11 mouse cellular contexts compared by ENCODE assay signal in the genomic region with DNA sequence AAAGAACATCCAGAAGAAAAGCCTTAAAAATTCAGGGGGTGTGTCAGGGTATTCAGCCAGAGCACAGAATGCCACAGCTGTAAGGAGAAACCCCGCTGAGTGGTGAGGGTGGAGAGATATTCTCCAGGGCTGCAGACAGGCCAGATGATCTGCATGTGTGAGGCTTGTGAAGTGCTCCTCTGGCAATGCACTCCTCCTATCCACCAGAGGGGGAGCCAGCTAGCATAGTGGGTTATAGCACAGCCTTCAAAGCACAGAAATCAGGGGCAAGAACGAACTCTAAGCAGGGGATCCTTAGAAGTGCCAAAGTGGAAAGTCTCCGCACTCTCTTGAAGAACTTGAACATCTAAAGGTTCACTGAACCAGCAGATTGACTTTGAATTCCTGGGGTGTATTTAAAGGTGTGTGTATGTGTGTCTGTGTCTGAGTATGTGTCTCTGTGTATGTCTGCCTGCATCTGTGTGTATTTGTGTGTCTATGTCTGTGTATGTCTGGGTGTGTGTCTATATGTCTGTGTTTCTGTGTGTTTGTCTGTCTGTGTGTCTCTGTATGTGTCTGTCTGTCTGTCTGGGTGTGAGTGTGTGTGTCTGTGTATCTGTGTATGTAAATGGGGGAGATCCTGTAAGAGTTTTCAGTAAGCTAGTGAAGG. TPM values are rescaled to one million over a fixed set of nuclear protein-coding genes. Genes with fewer than 3 reads are reported as not detected.
A peak's percentile ranks its signal among the peaks of the same experiment; 100 is the strongest.
DNase-seq lines count a peak whose midpoint lies in the region; ATAC-seq lines count a peak whose summit lies in the region.
"Had no signal": no experiment of that assay in that cellular context is flagged by ENCODE, and none has a peak within 500 bp of the region (broad histone marks: within the 10 kb centered on the region; RNA-seq: fewer than 3 reads in every experiment).

No protein-coding gene starts in this region.

- no peak for ATAC-seq in hindbrain, embryonic 16.5 days
- ATAC-seq in neural tube, embryonic 11.5 days (ENCODE audit: insufficient read depth, low FRiP score, low TSS enrichment): peak; percentile 45; the same call in 1 of the 2 replicates

- H3K4me2 ChIP-seq in hindbrain, embryonic 16.5 days (ENCODE audit: low read length): no peak overlapping the region
- H3K4me2 ChIP-seq in neural tube, embryonic 11.5 days (ENCODE audit: low read depth): no peak overlapping the region
- H3K4me2 ChIP-seq: hindbrain, embryonic 15.5 days had no signal

- H3K27ac ChIP-seq in hindbrain, embryonic 10.5 days: no peak overlapping the region
- no peak overlapping the region for H3K27ac ChIP-seq in hindbrain, embryonic 16.5 days (ENCODE audit: low read depth, low read length)
- H3K27ac ChIP-seq in neural tube, embryonic 11.5 days (ENCODE audit: low read depth, low read length): no peak overlapping the region
- H3K27ac ChIP-seq in embryonic facial prominence, embryonic 10.5 days (replicated peaks): no peak overlapping the region
- H3K27ac ChIP-seq: hindbrain, embryonic 15.5 days had no signal

- no peaks in the 10 kb centered on the region for H3K9me3 ChIP-seq in hindbrain, embryonic 10.5 days
- H3K9me3 ChIP-seq in hindbrain, embryonic 16.5 days (ENCODE audit: control insufficient read depth, low read length): no peaks in the 10 kb centered on the region
- no peaks in the 10 kb centered on the region for H3K9me3 ChIP-seq in neural tube, embryonic 11.5 days (ENCODE audit: control insufficient read depth, low read length)
- no peaks in the 10 kb centered on the region for H3K9me3 ChIP-seq in embryonic facial prominence, embryonic 10.5 days
- H3K9me3 ChIP-seq: hindbrain, embryonic 15.5 days had no signal

- no peak overlapping the region for H3K9ac ChIP-seq in hindbrain, embryonic 16.5 days (ENCODE audit: low read depth, low read length)
- no peak overlapping the region for H3K9ac ChIP-seq in neural tube, embryonic 11.5 days (ENCODE audit: low read length)
- H3K9ac ChIP-seq: hindbrain, embryonic 15.5 days had no signal

- H3K27me3 ChIP-seq in hindbrain, embryonic 10.5 days (ENCODE audit: insufficient read depth, poor library complexity, severe bottlenecking): no peaks in the 10 kb centered on the region
- no peaks in the 10 kb centered on the region for H3K27me3 ChIP-seq in hindbrain, embryonic 16.5 days (replicated peaks; ENCODE audit: control insufficient read depth, insufficient read depth, low read length)
- H3K27me3 ChIP-seq in neural tube, embryonic 11.5 days (ENCODE audit: control insufficient read depth, insufficient read depth, low read length): no peaks in the 10 kb centered on the region
- no peaks in the 10 kb centered on the region for H3K27me3 ChIP-seq in embryonic facial prominence, embryonic 10.5 days (replicated peaks; ENCODE audit: low read depth, poor library complexity, severe bottlenecking)
- H3K27me3 ChIP-seq in splenic B cell, adult 2 months (ENCODE audit: control insufficient read depth, insufficient read depth, low read length, poor library complexity, severe bottlenecking): no peaks in the 10 kb centered on the region
- H3K27me3 ChIP-seq: hindbrain, embryonic 15.5 days had no signal

- H3K4me1 ChIP-seq in hindbrain, embryonic 10.5 days (replicated peaks): peaks cover 3% of the 10 kb centered on the region; the same call in 1 of the 2 replicates
- H3K4me1 ChIP-seq in hindbrain, embryonic 16.5 days (ENCODE audit: control insufficient read depth, insufficient read depth, low read depth, low read length): no peaks in the 10 kb centered on the region
- H3K4me1 ChIP-seq in neural tube, embryonic 11.5 days (ENCODE audit: control insufficient read depth, insufficient read depth, low read length): no peaks in the 10 kb centered on the region
- H3K4me1 ChIP-seq in embryonic facial prominence, embryonic 10.5 days: no peaks in the 10 kb centered on the region
- H3K4me1 ChIP-seq: hindbrain, embryonic 15.5 days had no signal

- 41% methylated on average over 3 of the region's 3 CpGs for WGBS in hindbrain, embryonic 10.5 days
- WGBS in hindbrain, embryonic 16.5 days: 36% methylated on average over 3 of the region's 3 CpGs
- 33% methylated on average over 3 of the region's 3 CpGs for WGBS in neural tube, embryonic 11.5 days
- WGBS in embryonic facial prominence, embryonic 10.5 days: 41% methylated on average over 3 of the region's 3 CpGs

- no peaks in the 10 kb centered on the region for H3K36me3 ChIP-seq in hindbrain, embryonic 10.5 days
- H3K36me3 ChIP-seq in hindbrain, embryonic 16.5 days (ENCODE audit: control insufficient read depth, insufficient read depth, low read length): no peaks in the 10 kb centered on the region
- H3K36me3 ChIP-seq in neural tube, embryonic 11.5 days (ENCODE audit: control insufficient read depth, insufficient read depth, low read length): no peaks in the 10 kb centered on the region
- H3K36me3 ChIP-seq in embryonic facial prominence, embryonic 10.5 days (replicated peaks): no peaks in the 10 kb centered on the region
- H3K36me3 ChIP-seq in splenic B cell, adult 2 months (ENCODE audit: control insufficient read depth, insufficient read depth, low read length, poor library complexity, severe bottlenecking): no peaks in the 10 kb centered on the region
- H3K36me3 ChIP-seq: G1E; hindbrain, embryonic 15.5 days had no signal

- DNase-seq in hindbrain, embryonic 10.5 days (ENCODE audit: low spot score): peak; percentile 47
- DNase-seq in neural tube, embryonic 11.5 days (ENCODE audit: low spot score): peak; percentile 31
- DNase-seq in neural tube, embryonic 10.5 days (ENCODE audit: extremely low spot score, low spot score): no peak
- DNase-seq in embryonic facial prominence, embryonic 10.5 days (ENCODE audit: low spot score): peak; percentile 37
- peak; percentile 21 for DNase-seq in splenic B cell, adult 2 months (ENCODE audit: low read depth, low spot score)
- DNase-seq in frontal cortex, postnatal 14 days (ENCODE audit: low spot score in 2 of 2): no peak
- DNase-seq in urinary bladder, postnatal 14 days (ENCODE audit: low spot score): no peak
- DNase-seq: right cerebral cortex, postnatal 4 days had no signal

- H3K4me3 ChIP-seq in hindbrain, embryonic 10.5 days: no peak overlapping the region
- no peak overlapping the region for H3K4me3 ChIP-seq in hindbrain, embryonic 16.5 days (ENCODE audit: low read length)
- H3K4me3 ChIP-seq in neural tube, embryonic 11.5 days (ENCODE audit: low read depth, low read length): no peak overlapping the region
- no peak overlapping the region for H3K4me3 ChIP-seq in embryonic facial prominence, embryonic 10.5 days
- H3K4me3 ChIP-seq: hindbrain, embryonic 15.5 days had no signal

RNA-seq across cellular contexts. Expression of gene Slc31a2, which starts 11.3 kb away (rescaled TPM):
- polyA plus RNA-seq in hindbrain, embryonic 10.5 days (2016; fragmentation: Nextera tagmentation; extraction: Ambion mirVana): 15.1 and 15.4 TPM in 2 replicates
- 17.7 and 18.2 TPM in 2 replicates for polyA plus RNA-seq in hindbrain, embryonic 16.5 days (2015; fragmentation: Nextera tagmentation; extraction: Ambion mirVana)
- polyA plus RNA-seq in neural tube, embryonic 11.5 days (2014; fragmentation: Nextera tagmentation; extraction: Ambion mirVana): 13.0 and 17.2 TPM in 2 replicates
- 10.2 and 10.7 TPM in 2 replicates for polyA plus RNA-seq in embryonic facial prominence, embryonic 10.5 days (2016; fragmentation: Nextera tagmentation; extraction: Ambion mirVana)

RNA-seq across cellular contexts. Expression of gene Zfp37, which starts 20.2 kb away (rescaled TPM):
- 19.9 and 20.8 TPM in 2 replicates for polyA plus RNA-seq in hindbrain, embryonic 10.5 days (2016; fragmentation: Nextera tagmentation; extraction: Ambion mirVana)
- polyA plus RNA-seq in hindbrain, embryonic 16.5 days (2015; fragmentation: Nextera tagmentation; extraction: Ambion mirVana): 26.5 and 31.5 TPM in 2 replicates
- polyA plus RNA-seq in neural tube, embryonic 11.5 days (2014; fragmentation: Nextera tagmentation; extraction: Ambion mirVana): 28.6 and 29.4 TPM in 2 replicates
- 18.7 and 19.8 TPM in 2 replicates for polyA plus RNA-seq in embryonic facial prominence, embryonic 10.5 days (2016; fragmentation: Nextera tagmentation; extraction: Ambion mirVana)
- polyA plus RNA-seq: G1E had no signal

Comparison
In these comparisons a context has a peak if more than half of its experiments do, and no peak if none do; other contexts are left out.
1. DNase-seq: peak in hindbrain, embryonic 10.5 days (single experiment), neural tube, embryonic 11.5 days (single experiment), embryonic facial prominence, embryonic 10.5 days (single experiment) and splenic B cell, adult 2 months (single experiment); none in neural tube, embryonic 10.5 days (single experiment), frontal cortex, postnatal 14 days (0 of 2) and urinary bladder, postnatal 14 days (single experiment).